Mouse (Mus musculus): Measurements from ENCODE around the gene Large1.

DNA sequence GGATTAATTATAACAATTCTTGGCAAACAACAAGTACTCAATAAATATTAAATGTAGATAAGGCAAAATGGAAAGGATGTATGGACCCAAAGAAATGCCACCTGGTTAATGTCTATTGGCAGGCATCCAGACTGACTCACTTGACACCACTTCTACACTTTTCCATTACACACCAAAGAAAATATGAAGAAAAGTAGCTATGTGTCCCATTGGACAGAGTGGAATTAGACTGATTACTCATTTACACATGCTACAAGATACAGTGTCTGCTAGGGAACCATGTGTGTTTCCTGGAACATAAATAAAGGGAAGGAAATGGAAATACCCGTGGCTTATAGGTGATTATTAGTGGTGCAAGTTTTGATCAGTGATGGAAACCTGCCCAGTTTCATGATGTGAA, 521.0 kb downstream of the Large1 start:
- TF ChIP-seq CTCF (IDR thresholded peaks at IDR 0.05; ENCODE audit: borderline replicate concordance, control insufficient read depth, extremely low read depth, insufficient read depth, low read length, poor library complexity) (no peak), POLR2A (IDR thresholded peaks at IDR 0.05; ENCODE audit: control insufficient read depth, extremely low read depth, insufficient read depth, low read length, poor library complexity) (no peak)

All from thymus, adult 2 months (tissue).